Mouse (Mus musculus): ENCODE results near the gene Hist1h2bq. TPM values are rescaled to one million over a fixed set of nuclear protein-coding genes. Genes with fewer than 3 reads are reported as not detected.
"Not testable (repeated sequence)": the region's sequence is repeated elsewhere in the genome, so short reads cannot be mapped to it uniquely, and the experiment has no call there.

The Hist1h2bq gene
- polyA plus RNA-seq, 1 experiment: 1.0 TPM

GRCm38 (mm10) chr13:21830344-21830743 lies 20.3 kb upstream of the Hist1h2bq start:
- TF ChIP-seq CTCF (IDR thresholded peaks at IDR 0.05; ENCODE audit: borderline replicate concordance, insufficient read depth, low read length) (no peak), POLR2A (IDR thresholded peaks at IDR 0.05; ENCODE audit: low read depth, low read length) (0 out of 2 replicates have a peak, but pooled peaks have one; percentile 10)
- no peak overlapping the region for H3K27ac ChIP-seq (ENCODE audit: insufficient read depth, low read length)
- no peak overlapping the region for H3K4me3 ChIP-seq (ENCODE audit: insufficient read depth, low read length)
- no peaks in the 10 kb centered on the region for H3K4me1 ChIP-seq (ENCODE audit: control insufficient read depth, insufficient read depth, low read length)

- TF ChIP-seq POLR2A (IDR thresholded peaks at IDR 0.05; ENCODE audit: low read depth, low read length): no peak
- no peak for TF ChIP-seq CTCF (IDR thresholded peaks at IDR 0.05; ENCODE audit: borderline replicate concordance, insufficient read depth, low read length)
- Histone ChIP-seq H3K4me1 (ENCODE audit: control insufficient read depth, insufficient read depth, low read length) (no peaks in the 10 kb centered on the region), H3K4me3 (ENCODE audit: insufficient read depth, low read length) (no peak overlapping the region), H3K27ac (ENCODE audit: insufficient read depth, low read length) (no peak overlapping the region)
Measured at GRCm38 (mm10) chr13:21828511-21828910, 18.5 kb upstream of the Hist1h2bq start.

- H3K4me1 ChIP-seq (ENCODE audit: control insufficient read depth, insufficient read depth, low read length); H3K4me3 ChIP-seq (ENCODE audit: insufficient read depth, low read length); H3K27ac ChIP-seq (ENCODE audit: insufficient read depth, low read length): not testable (repeated sequence)
Measured at GRCm38 (mm10) chr13:21820082-21820890, 10.3 kb upstream of the Hist1h2bq start.

GRCm38 (mm10) chr13:21812092-21812491 lies 2.1 kb upstream of the Hist1h2bq start:
- not testable (repeated sequence) for H3K4me3 ChIP-seq (ENCODE audit: insufficient read depth, low read length); H3K4me1 ChIP-seq (ENCODE audit: control insufficient read depth, insufficient read depth, low read length)
- peak; percentile 49 for TF ChIP-seq POLR2A (IDR thresholded peaks at IDR 0.05; ENCODE audit: low read depth, low read length)
- H3K27ac ChIP-seq (ENCODE audit: insufficient read depth, low read length): peak overlapping the region; percentile 5; the same call in 1 of the 2 replicates

GRCm38 (mm10) chr13:21811539-21811938 lies 1.5 kb upstream of the Hist1h2bq start, which contains the start of gene Hist1h4m:
Gene Hist1h4m (plus strand): TSS chr13:21811746.
- peak within 1 kb of the TSS; percentile 5; the same call in 1 of the 2 replicates for H3K27ac ChIP-seq (ENCODE audit: insufficient read depth, low read length)
- H3K4me1 ChIP-seq (ENCODE audit: control insufficient read depth, insufficient read depth, low read length); H3K4me3 ChIP-seq (ENCODE audit: insufficient read depth, low read length): not testable (repeated sequence)

GRCm38 (mm10) chr13:21811074-21811473 lies 1.1 kb upstream of the Hist1h2bq start:
- H3K4me1 ChIP-seq (ENCODE audit: control insufficient read depth, insufficient read depth, low read length); H3K4me3 ChIP-seq (ENCODE audit: insufficient read depth, low read length); H3K27ac ChIP-seq (ENCODE audit: insufficient read depth, low read length): not testable (repeated sequence)

GRCm38 (mm10) chr13:21803058-21803457 lies 6.9 kb downstream of the Hist1h2bq start:
- not testable (repeated sequence) for H3K27ac ChIP-seq (ENCODE audit: insufficient read depth, low read length); H3K4me3 ChIP-seq (ENCODE audit: insufficient read depth, low read length); H3K4me1 ChIP-seq (ENCODE audit: control insufficient read depth, insufficient read depth, low read length)

GRCm38 (mm10) chr13:21797163-21797562 lies 12.8 kb downstream of the Hist1h2bq start:
- not testable (repeated sequence) for H3K27ac ChIP-seq (ENCODE audit: insufficient read depth, low read length); H3K4me3 ChIP-seq (ENCODE audit: insufficient read depth, low read length); H3K4me1 ChIP-seq (ENCODE audit: control insufficient read depth, insufficient read depth, low read length)

GRCm38 (mm10) chr13:21795584-21795983 lies 14.4 kb downstream of the Hist1h2bq start:
- no peak overlapping the region for H3K4me3 ChIP-seq (ENCODE audit: insufficient read depth, low read length)
- TF ChIP-seq POLR2A (IDR thresholded peaks at IDR 0.05; ENCODE audit: low read depth, low read length): no peak
- TF ChIP-seq CTCF (IDR thresholded peaks at IDR 0.05; ENCODE audit: borderline replicate concordance, insufficient read depth, low read length): no peak
- H3K4me1 ChIP-seq (ENCODE audit: control insufficient read depth, insufficient read depth, low read length): no peaks in the 10 kb centered on the region
- no peak overlapping the region for H3K27ac ChIP-seq (ENCODE audit: insufficient read depth, low read length)

GRCm38 (mm10) chr13:21790601-21791283 lies 19.3 kb downstream of the Hist1h2bq start:
- no peak overlapping the region for H3K4me3 ChIP-seq (ENCODE audit: insufficient read depth, low read length)
- H3K27ac ChIP-seq (ENCODE audit: insufficient read depth, low read length): no peak overlapping the region
- H3K4me1 ChIP-seq (ENCODE audit: control insufficient read depth, insufficient read depth, low read length): no peaks in the 10 kb centered on the region
- TF ChIP-seq POLR2A (IDR thresholded peaks at IDR 0.05; ENCODE audit: low read depth, low read length): no peak
- no peak for TF ChIP-seq CTCF (IDR thresholded peaks at IDR 0.05; ENCODE audit: borderline replicate concordance, insufficient read depth, low read length)

- Histone ChIP-seq H3K4me3 (ENCODE audit: insufficient read depth, low read length) (no peak overlapping the region), H3K27ac (ENCODE audit: insufficient read depth, low read length) (no peak overlapping the region), H3K4me1 (ENCODE audit: control insufficient read depth, insufficient read depth, low read length) (no peaks in the 10 kb centered on the region)
- TF ChIP-seq POLR2A (IDR thresholded peaks at IDR 0.05; ENCODE audit: low read depth, low read length) (no peak), CTCF (IDR thresholded peaks at IDR 0.05; ENCODE audit: borderline replicate concordance, insufficient read depth, low read length) (no peak)
Measured at GRCm38 (mm10) chr13:21789925-21790324, 20.1 kb downstream of the Hist1h2bq start.

Measured in embryonic fibroblast, embryonic 13.5 days (primary cell).